Mouse (Mus musculus) embryonic facial prominence, embryonic 11.5 days (tissue): ENCODE measurements at regions not wholly inside any gene's neighbourhood (a gene's known extent, or its start where the extent isn't known, plus 50 kb on each side); places are given as distances from the start of the nearest gene placed in this dataset.
A peak's percentile ranks its signal among the peaks of the same experiment; 100 is the strongest.

Experiments
- ATAC-seq: fragments of 200-750 bp; cut with Nextera tagmentation; replicated peaks from 2 replicates; pipeline ENCODE4 v1.8.0; 2017; ENCODE audit warnings: low read depth; ENCODE audit not compliant: insufficient number of reproducible peaks, low FRiP score, low TSS enrichment
- DNase-seq: peaks from one replicate; pipeline ENCODE4 v3.0.0-alpha.2; 2015; ENCODE audit warnings: low spot score
- H3K27ac ChIP-seq: fragments of 300-500 bp; sonication (generic); replicated peaks from 2 replicates; pipeline ENCODE4 v1.5.1; 2014; ENCODE audit warnings: mild to moderate bottlenecking, low read depth, low read length, control low read depth
- H3K27me3 ChIP-seq: fragments of 300-500 bp; sonication (generic); 2 replicates; pipeline ENCODE4 v1.6.1; 2014; ENCODE audit warnings: mild to moderate bottlenecking, low read length, moderate library complexity, mixed read lengths; ENCODE audit not compliant: control insufficient read depth, insufficient read depth
- H3K36me3 ChIP-seq: fragments of 300-500 bp; sonication (generic); replicated peaks from 2 replicates; pipeline ENCODE4 v1.6.1; 2014; ENCODE audit warnings: low read depth, mild to moderate bottlenecking, low read length, moderate library complexity, mixed read lengths; ENCODE audit not compliant: control insufficient read depth, insufficient read depth
- H3K4me1 ChIP-seq: fragments of 300-500 bp; sonication (generic); 2 replicates; pipeline ENCODE4 v1.6.1; 2014; ENCODE audit warnings: low read length, mixed read lengths; ENCODE audit not compliant: control insufficient read depth, insufficient read depth
- H3K4me2 ChIP-seq: fragments of 300-500 bp; sonication (generic); 2 replicates; pipeline ENCODE4 v1.6.1; 2014; ENCODE audit warnings: low read depth, mild to moderate bottlenecking, control low read depth, low read length, moderate library complexity
- H3K4me3 ChIP-seq: fragments of 300-500 bp; sonication (generic); 2 replicates; pipeline ENCODE4 v1.5.1; 2014; ENCODE audit warnings: low read depth, low read length, control low read depth
- H3K9ac ChIP-seq: fragments of 300-500 bp; sonication (generic); replicated peaks from 2 replicates; pipeline ENCODE4 v1.6.1; 2014; ENCODE audit warnings: mild to moderate bottlenecking, control low read depth, low read length
- H3K9me3 ChIP-seq: fragments of 300-500 bp; sonication (generic); replicated peaks from 2 replicates; pipeline ENCODE4 v1.6.1; 2016; ENCODE audit warnings: mild to moderate bottlenecking, low read length, inconsistent platforms, mixed read lengths; ENCODE audit not compliant: control insufficient read depth
- WGBS: fragments of 180-500 bp; shearing (Covaris S2); extraction: QIAGEN DNeasy Blood & Tissue Kit; methylation state at CpG from one replicate; pipeline ENCODE4 v1.1.7; 2014; 5-methylcytosine and 5-hydroxymethylcytosine counted together

- Histone ChIP-seq H3K9me3 (no peaks in the 10 kb centered on the region), H3K27ac (no peak overlapping the region), H3K36me3 (no peaks in the 10 kb centered on the region), H3K4me1 (no peaks in the 10 kb centered on the region), H3K4me3 (no peak overlapping the region), H3K27me3 (no peaks in the 10 kb centered on the region), H3K4me2 (no peak overlapping the region), H3K9ac (no peak overlapping the region)
- no peak for ATAC-seq
- no peak for DNase-seq
- WGBS = 93% methylated on average over 3 of the region's 3 CpGs
Measured at GRCm38 (mm10) chr15:64586776-64587175, 230.7 kb upstream of the Gm21798 start.

DNA sequence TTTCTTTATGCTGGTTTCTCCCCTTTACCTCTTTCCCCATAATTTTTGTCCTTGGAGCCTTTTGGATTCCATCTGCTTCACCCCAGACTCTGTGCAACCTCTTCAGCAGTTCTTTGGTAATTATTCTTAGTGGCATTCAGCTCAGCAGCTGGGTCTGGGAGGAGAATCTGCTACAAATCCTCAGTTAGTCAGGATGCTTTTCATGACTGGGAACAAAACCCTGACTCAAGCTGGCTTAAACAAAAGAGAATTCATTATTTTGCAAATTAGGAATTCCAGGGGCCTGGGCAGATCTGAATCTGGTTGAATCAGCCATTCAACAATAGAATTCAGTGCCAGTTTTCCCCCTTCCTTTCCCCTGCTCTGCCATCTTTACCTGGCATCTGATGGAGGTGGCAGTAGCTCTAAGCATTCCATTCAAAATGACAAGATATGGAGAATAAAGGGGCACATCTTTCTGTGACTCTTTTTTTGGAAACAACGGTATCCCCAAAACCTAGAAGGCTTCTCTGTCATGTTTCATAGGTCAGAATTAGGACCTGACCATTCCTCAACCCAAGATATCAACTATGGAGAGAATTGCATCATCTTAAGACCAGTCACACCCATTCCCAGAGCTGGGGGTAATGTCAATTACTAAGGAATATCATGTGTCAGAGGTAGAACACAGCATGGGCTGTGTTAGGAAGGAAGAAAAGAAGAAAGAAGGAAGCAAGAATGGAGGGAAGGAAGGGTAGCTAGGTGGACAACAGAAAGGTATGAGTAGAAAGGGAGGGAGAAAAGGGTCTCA, 227.2 kb upstream of the Gm21798 start:
- no peak overlapping the region for H3K9ac ChIP-seq
- H3K9me3 ChIP-seq = no peaks in the 10 kb centered on the region
- ATAC-seq = no peak
- no peak overlapping the region for H3K4me3 ChIP-seq
- DNase-seq = no peak
- H3K4me2 ChIP-seq = no peak overlapping the region
- H3K27ac ChIP-seq = no peak overlapping the region
- no peaks in the 10 kb centered on the region for H3K36me3 ChIP-seq
- WGBS = 68% methylated on average over 1 of the region's 1 CpGs
- H3K27me3 ChIP-seq = no peaks in the 10 kb centered on the region
- no peaks in the 10 kb centered on the region for H3K4me1 ChIP-seq

- H3K9ac ChIP-seq = no peak overlapping the region
- H3K27ac ChIP-seq = no peak overlapping the region
- no peak for DNase-seq
- 40% methylated on average over 4 of the region's 4 CpGs for WGBS
- H3K9me3 ChIP-seq = no peaks in the 10 kb centered on the region
- H3K4me3 ChIP-seq = no peak overlapping the region
- no peaks in the 10 kb centered on the region for H3K27me3 ChIP-seq
- H3K4me2 ChIP-seq = no peak overlapping the region
- no peaks in the 10 kb centered on the region for H3K4me1 ChIP-seq
- H3K36me3 ChIP-seq = no peaks in the 10 kb centered on the region
- ATAC-seq = no peak
Measured at GRCm38 (mm10) chr15:64613503-64613902, 204.0 kb upstream of the Gm21798 start.

GRCm38 (mm10) chr15:64618471-64618870, 199.0 kb upstream of the Gm21798 start:
- no peak for ATAC-seq
- Histone ChIP-seq H3K4me1 (no peaks in the 10 kb centered on the region), H3K4me2 (no peak overlapping the region), H3K27me3 (no peaks in the 10 kb centered on the region), H3K27ac (no peak overlapping the region), H3K4me3 (no peak overlapping the region), H3K36me3 (no peaks in the 10 kb centered on the region), H3K9ac (no peak overlapping the region), H3K9me3 (no peaks in the 10 kb centered on the region)
- DNase-seq = no peak
- 79% methylated on average over 3 of the region's 3 CpGs for WGBS

- Histone ChIP-seq H3K27me3 (no peaks in the 10 kb centered on the region), H3K4me2 (no peak overlapping the region), H3K36me3 (no peaks in the 10 kb centered on the region), H3K9ac (no peak overlapping the region), H3K4me3 (no peak overlapping the region), H3K4me1 (no peaks in the 10 kb centered on the region), H3K9me3 (no peaks in the 10 kb centered on the region), H3K27ac (no peak overlapping the region)
- DNase-seq = no peak
- WGBS = 81% methylated on average over 3 of the region's 3 CpGs
- no peak for ATAC-seq
Measured at GRCm38 (mm10) chr15:64621876-64622275, 195.6 kb upstream of the Gm21798 start.

DNA sequence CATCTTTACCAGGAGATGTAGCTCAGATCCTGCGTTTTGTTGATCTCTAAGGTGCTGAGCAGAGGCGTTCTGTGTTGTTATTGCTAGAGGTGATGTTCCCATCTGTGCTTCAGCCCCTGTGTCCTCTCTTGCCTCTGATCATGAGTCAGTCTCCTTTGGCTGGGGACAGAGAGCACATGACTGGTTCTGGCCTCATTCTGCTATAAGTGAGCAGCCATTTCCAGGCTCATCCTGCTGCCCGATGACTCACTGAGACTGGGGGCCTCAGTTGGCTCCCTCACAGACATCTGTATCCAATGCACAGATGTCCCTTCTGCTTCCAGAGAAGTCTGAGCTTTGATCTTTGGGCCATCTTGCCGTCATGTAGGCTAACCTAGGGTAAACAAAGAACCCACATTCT, 194.9 kb upstream of the Gm21798 start:
- ATAC-seq (no peak), DNase-seq (no peak)
- Histone ChIP-seq H3K4me3 (no peak overlapping the region), H3K4me1 (no peaks in the 10 kb centered on the region), H3K9ac (no peak overlapping the region), H3K27me3 (no peaks in the 10 kb centered on the region), H3K9me3 (no peaks in the 10 kb centered on the region), H3K4me2 (no peak overlapping the region), H3K36me3 (no peaks in the 10 kb centered on the region), H3K27ac (no peak overlapping the region)
- WGBS = 77% methylated on average over 4 of the region's 4 CpGs

GRCm38 (mm10) chr15:64626359-64626758, 191.1 kb upstream of the Gm21798 start:
- Histone ChIP-seq H3K27me3 (no peaks in the 10 kb centered on the region), H3K27ac (no peak overlapping the region), H3K4me1 (no peaks in the 10 kb centered on the region), H3K36me3 (no peaks in the 10 kb centered on the region), H3K9me3 (no peaks in the 10 kb centered on the region), H3K4me3 (no peak overlapping the region), H3K9ac (no peak overlapping the region), H3K4me2 (no peak overlapping the region)
- no peak for DNase-seq
- 92% methylated on average over 6 of the region's 6 CpGs for WGBS
- ATAC-seq = no peak

GRCm38 (mm10) chr15:64627258-64627657, 190.2 kb upstream of the Gm21798 start:
- H3K4me1 ChIP-seq = no peaks in the 10 kb centered on the region
- no peak overlapping the region for H3K4me2 ChIP-seq
- WGBS = 28% methylated on average over 9 of the region's 9 CpGs
- H3K9me3 ChIP-seq = no peaks in the 10 kb centered on the region
- H3K4me3 ChIP-seq = no peak overlapping the region
- no peaks in the 10 kb centered on the region for H3K36me3 ChIP-seq
- no peak for ATAC-seq
- no peak overlapping the region for H3K9ac ChIP-seq
- H3K27ac ChIP-seq = no peak overlapping the region
- H3K27me3 ChIP-seq = no peaks in the 10 kb centered on the region
- DNase-seq = peak; percentile 78
